Mouse (Mus musculus) adrenal gland, postnatal 10 days (tissue): ENCODE data around the gene Dsn1. TPM values are rescaled to one million over a fixed set of nuclear protein-coding genes. Genes with fewer than 3 reads are reported as not detected.

ENCODE experiments used
- DNase-seq: peaks from one replicate; pipeline ENCODE4 v3.0.0; 2021; ENCODE audit warnings: mixed read lengths
- long read RNA-seq, 2 experiments: library from polyadenylated mRNA; stranded (forward); transcript quantifications; one replicate each; pipeline ENCODE4 v2.0.0; 2021
- total RNA-seq, 2 experiments: library from RNA; stranded (reverse); gene quantifications; 2 replicates each; pipeline ENCODE4 v1.2.3; 2021

Gene Dsn1
- 10 to 100 TPM in 1 of 2 experiments, 1 to 10 TPM in 1; 9.2 to 12.8 TPM for total RNA-seq
- long read RNA-seq, experiment 1, partial matches to known transcripts = 1 of 7 reads
- long read RNA-seq, experiment 1, other reads (novel, unspliced or antisense) = 2 of 7 reads
- long read RNA-seq, experiment 2, transcript Dsn1-201 (11 exons, 2,080 nt) = major isoform, 8 of 16 reads
- long read RNA-seq, experiment 2, partial matches to known transcripts = 3 of 16 reads
- long read RNA-seq, experiment 2, other reads (novel, unspliced or antisense) = 4 of 16 reads

DNA sequence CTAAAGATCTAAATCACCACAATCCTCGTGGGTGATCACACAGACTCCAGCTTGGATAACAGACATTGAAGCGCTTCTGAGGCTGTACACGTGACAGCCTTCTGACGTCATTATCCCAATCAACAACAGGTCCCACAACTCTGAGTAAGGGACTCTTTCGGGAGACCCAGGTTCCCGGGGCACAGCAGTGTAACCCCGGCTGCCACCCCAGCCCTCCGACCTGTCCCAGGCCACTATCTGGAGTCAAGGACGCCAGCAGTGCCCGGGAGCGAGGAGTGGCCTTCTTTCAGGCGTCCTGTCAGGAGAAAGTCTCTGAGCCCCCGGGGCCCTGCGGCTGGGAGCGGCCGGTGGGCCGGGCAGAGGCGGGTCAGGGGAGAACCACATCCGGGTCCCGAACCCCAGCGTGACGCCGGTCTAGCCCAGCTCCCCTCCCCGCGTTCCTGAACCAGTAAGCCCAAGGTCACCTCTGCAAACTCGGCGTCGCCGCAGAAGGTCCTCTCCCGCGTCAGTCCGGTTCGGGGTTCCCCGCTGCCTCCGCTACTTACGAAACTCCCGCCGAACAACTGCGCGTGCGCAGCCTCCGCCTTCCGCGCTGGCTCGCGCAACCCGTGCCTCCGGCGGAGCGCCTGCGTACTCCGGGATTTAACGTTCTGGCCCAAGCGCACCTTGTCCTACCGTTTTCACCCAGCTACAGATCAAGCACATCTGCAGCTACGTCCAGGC, at the start of gene Dsn1:
Gene Dsn1, minus strand, starts transcription at position 644 of the 723 bp plus-strand sequence.
- DNase-seq = peak; percentile 95

GRCm38 (mm10) chr2:157055721-157056120, 48.8 kb upstream of the Dsn1 start:
- DNase-seq = peak; percentile 28

DNA sequence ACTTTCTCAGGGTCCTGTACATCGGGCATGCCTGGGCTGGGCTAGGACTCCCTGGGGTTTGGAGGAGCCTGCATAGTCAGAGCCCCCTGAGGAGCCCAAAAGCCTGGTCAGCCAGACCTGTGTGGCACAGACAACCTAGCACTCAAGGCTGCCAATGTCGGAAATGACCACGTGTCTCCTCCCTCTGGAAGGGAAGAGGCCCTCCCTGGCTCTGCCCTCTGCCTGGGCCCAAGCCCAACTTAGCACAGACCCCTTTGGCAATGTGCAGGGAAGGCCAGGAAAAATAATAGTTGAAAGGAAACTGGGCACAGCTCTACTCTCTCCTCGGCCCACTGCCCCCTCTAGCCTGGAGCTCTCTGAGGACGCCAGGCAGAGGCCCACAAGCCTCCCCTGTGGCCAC, 47.9 kb upstream of the Dsn1 start:
- DNase-seq = peak; percentile 82

GRCm38 (mm10) chr2:157054297-157054696, 47.3 kb upstream of the Dsn1 start:
- peak; percentile 85 for DNase-seq

DNA sequence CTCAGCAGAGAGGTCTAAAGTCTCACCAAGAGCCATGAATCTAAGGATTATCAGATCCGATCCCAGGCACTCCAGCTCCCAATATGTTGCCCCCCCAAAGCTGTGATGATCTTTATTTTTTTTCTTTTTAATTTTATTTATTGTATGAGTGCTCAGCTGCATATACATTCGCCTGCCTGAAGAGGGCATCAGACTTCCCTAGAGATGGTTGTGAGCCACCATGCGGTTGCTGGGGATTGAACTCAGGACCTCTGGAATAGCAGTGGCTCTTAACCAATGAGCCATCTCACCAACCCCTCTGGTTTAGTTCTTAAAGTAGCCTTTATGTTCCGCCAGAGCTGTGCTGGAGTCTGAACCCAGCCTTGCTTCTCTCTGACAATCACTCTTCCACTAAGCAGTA, 46.8 kb upstream of the Dsn1 start:
- no peak for DNase-seq

DNA sequence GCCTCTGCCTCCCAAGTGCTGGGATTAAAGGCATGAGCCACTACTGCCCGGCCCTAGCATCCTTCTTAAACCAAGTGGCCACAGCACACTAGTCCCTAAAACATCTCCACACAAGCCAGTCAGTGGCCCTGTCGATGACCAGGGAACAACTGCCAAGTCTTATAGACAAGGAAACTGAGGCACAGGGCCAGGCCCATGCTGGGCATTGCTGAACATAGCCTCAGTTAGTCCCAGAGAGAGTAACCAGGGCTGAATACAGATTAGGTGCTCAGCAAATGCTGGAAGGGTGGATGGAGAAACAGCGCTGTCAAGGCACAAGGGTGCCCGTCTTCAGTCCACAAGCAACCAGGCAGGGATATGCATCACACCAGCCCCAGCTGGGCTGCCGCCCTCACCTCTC, 46.2 kb upstream of the Dsn1 start:
- DNase-seq = no peak

DNA sequence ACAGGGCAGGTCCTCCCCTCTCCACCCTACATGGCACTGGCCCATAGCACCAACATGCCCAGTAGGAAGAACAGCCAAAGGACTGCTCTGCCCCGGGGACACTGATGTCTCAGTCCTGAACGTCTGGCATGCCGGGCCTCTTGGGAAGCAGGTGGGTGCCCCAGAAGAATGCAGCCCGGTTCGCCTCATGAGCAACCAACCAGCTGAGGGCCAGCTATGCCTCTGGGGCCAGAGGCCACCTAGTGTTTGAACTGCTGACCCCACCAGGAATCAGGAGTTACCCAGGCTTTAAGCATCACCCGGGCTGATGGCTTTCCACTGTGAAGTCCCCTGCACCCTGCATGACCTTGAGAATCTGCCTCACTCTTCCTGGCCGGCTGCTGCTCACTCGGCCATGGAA, 45.5 kb upstream of the Dsn1 start:
- DNase-seq = peak; percentile 37

- DNase-seq = no peak
Measured at GRCm38 (mm10) chr2:157049831-157050243, 42.9 kb upstream of the Dsn1 start.

- DNase-seq = no peak
Measured at GRCm38 (mm10) chr2:157048395-157049181, 41.6 kb upstream of the Dsn1 start.

GRCm38 (mm10) chr2:157046956-157047355, 40.0 kb upstream of the Dsn1 start:
- DNase-seq = no peak

DNA sequence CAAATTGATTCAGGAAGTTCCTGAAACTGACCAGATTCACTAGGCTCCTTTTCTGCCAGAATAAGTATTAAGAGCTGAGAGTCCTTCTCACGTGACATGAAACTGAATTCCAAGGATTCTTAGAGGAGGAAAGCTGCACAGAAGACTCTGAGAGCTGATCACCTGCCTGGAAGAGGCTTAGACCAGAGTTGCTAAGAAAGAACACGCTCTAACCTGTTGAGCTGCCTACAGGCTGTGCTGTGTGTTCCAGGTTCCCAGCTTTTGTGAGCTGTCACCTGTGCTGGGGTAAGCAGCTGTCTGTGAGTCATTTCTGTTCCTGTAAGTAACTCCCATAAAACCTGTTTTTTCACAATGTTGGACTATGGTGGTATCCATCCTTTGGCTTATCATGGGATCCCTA, 39.0 kb upstream of the Dsn1 start:
- DNase-seq = no peak

DNA sequence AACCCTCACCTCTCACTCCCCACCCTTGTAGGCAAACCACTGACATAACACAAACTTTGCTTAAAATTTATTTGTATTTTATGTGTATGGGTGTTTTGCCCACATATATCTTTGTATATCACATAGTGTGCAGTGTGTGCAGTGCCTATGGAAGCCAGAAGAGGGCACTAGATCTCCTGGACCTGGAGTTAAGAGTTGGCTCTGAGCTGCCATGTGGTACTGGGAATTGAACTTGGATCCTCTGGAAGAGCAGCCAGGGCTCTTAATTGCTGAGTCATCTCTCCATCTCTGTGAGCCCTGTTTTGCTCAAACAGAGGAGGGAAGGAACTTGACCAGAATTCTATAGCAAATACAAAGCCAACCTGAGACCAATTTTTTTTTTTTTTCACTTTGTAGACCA, 37.0 kb upstream of the Dsn1 start:
- DNase-seq = no peak

DNA sequence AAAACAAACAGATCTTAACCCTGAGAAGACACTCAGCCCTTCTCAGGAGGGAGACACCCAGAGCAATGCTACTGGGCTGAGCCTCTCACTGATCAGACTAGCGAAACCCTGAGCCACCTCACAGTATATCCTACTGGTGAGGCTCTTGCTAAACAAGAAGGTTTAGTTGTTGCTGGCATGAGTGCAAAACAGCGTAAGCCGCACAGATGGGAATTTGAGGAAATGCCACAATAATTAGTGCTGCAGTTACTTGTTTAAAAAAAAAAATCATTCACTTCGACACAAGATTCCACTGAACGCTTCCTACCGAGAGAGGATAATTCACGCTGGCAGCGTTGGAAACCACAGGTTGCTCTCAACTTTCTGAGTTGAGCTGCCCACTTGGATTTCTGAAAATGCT, 36.6 kb upstream of the Dsn1 start:
- no peak for DNase-seq

DNA sequence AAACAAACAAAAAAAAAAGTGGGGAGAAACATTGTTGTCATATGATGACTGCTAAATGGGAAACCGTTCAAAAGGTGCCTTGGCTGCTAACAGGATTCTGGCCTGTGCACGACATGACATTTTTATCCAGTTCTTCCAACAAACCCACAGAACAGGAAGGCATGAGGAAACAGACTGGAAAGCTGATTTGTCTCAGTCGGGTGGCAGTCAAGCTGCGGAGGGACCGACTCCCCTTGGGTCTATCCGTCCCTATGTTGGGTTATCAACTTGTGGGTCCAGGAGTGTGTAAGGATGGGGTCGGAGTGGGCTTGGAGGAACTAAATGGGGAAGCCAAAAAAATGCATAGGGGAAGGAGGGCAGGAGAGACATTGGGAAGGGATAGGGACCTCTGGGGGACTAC, 34.5 kb upstream of the Dsn1 start:
- DNase-seq = no peak

GRCm38 (mm10) chr2:157040649-157041046, 33.7 kb upstream of the Dsn1 start:
- DNase-seq = no peak

DNA sequence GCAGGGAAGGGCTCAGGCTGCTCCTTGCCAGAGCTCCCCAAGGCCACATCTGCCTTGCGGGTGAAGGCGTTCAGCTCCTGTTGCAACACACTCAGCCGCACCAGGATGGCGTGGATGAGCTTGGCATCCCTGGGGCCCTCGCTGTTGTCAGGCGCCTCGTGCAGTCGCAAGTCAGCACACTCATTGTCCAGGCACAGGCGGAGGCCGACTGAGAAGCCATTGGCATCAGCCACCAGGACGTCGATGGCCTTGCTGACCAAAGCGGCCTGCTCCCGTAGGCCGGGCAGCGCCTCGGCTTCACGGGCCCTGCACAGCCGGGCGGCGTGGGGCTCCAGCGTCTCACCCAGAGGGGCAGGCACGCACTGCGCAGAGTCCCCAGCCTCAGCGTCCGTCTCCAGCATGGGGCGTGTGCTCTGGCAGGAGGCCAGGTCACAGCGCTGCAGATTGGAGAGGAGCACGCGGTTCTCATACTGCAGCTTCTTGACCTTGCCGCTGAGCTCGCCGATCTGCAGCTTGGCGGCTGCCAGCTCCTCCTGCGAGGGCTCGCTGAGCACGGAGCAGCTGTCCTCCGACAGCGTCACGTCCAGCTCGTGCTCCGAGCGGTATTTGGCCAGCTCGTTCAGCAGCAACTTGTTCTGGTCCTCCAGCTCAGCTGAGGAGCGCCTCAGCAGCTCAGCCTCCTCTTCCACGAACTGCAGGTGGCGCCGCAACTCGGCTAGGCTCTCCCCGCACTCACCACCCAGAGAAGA, 33.1 kb upstream of the Dsn1 start:
- DNase-seq = peak; percentile 56

GRCm38 (mm10) chr2:157037303-157037702, 30.3 kb upstream of the Dsn1 start:
- no peak for DNase-seq

- DNase-seq = peak; percentile 62
Measured at GRCm38 (mm10) chr2:157036400-157036799, 29.4 kb upstream of the Dsn1 start.

DNA sequence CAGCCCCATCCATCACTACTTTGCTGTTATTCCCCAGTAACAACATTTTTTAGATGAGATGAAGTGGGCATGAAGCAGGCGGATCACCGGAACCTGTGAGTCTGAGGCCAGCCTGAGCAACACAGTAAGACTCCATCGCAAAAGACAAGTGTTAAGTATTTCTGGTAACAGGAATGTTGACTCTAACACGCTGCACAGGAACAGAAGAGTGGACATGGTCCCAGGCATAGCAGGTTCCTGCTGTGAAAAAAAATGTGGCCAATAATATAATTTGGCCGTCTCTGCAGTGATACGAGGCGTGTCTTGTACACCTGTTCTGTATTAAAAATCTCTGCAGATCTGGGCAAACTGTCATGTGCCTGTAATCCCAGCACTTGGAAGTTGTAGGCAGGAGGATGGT, 28.4 kb upstream of the Dsn1 start:
- DNase-seq = no peak

GRCm38 (mm10) chr2:157030804-157031203, 23.9 kb upstream of the Dsn1 start:
- peak; percentile 93 for DNase-seq

GRCm38 (mm10) chr2:157028261-157028660, 21.3 kb upstream of the Dsn1 start:
- DNase-seq = no peak
